Mouse (Mus musculus): ENCODE data around the gene Stxbp3. TPM values are rescaled to one million over a fixed set of nuclear protein-coding genes. Genes with fewer than 3 reads are reported as not detected.

The Stxbp3 gene
- total RNA-seq, 2 experiments from 2014 or later, result 24.6 to 32.5 TPM

GRCm38 (mm10) chr3:108764976-108765375 is 75.3 kb downstream of the Stxbp3 start:
- no peak for DNase-seq

GRCm38 (mm10) chr3:108763691-108764090 is 76.6 kb downstream of the Stxbp3 start:
- DNase-seq, result no peak

GRCm38 (mm10) chr3:108762597-108763111 is 77.7 kb downstream of the Stxbp3 start:
- DNase-seq, result peak; percentile 50 to 62

- peak; percentile 23 to 40 for DNase-seq
Measured at GRCm38 (mm10) chr3:108759566-108760420, 80.5 kb downstream of the Stxbp3 start.

GRCm38 (mm10) chr3:108757570-108757969 is 82.8 kb downstream of the Stxbp3 start:
- no peak for DNase-seq

- DNase-seq, result no peak
Measured at GRCm38 (mm10) chr3:108756131-108756530, 84.2 kb downstream of the Stxbp3 start.

GRCm38 (mm10) chr3:108755542-108755941 is 84.8 kb downstream of the Stxbp3 start:
- no peak for DNase-seq

GRCm38 (mm10) chr3:108754541-108754940 is 85.8 kb downstream of the Stxbp3 start:
- DNase-seq, result no peak

- DNase-seq, result no peak
Measured at GRCm38 (mm10) chr3:108751691-108752090, 88.6 kb downstream of the Stxbp3 start.

GRCm38 (mm10) chr3:108751061-108751460 is 89.3 kb downstream of the Stxbp3 start:
- DNase-seq, result no peak

GRCm38 (mm10) chr3:108744060-108744459 is 96.3 kb downstream of the Stxbp3 start:
- DNase-seq, result no peak

Other genes with a start within 250 kb of the Stxbp3 start
- 10 to 100 TPM in 1 of 2 experiments, 1 to 10 TPM in 1; 9.5 to 10.6 TPM for gene Wdr47, start 249.2 kb downstream of the Stxbp3 start, total RNA-seq (2021)
- gene Clcc1, start 186.6 kb downstream of the Stxbp3 start, total RNA-seq (2021), result 10 to 100 TPM; 49.2 to 50.0 TPM
- gene Gpsm2, start 118.2 kb downstream of the Stxbp3 start, total RNA-seq (2021), result under 1 TPM; 0.62 to 0.80 TPM
- gene Aknad1, start 100.9 kb downstream of the Stxbp3 start, total RNA-seq (2021), result not detected
- under 1 TPM; 0.07 to 0.18 TPM for gene Fndc7, start 49.5 kb upstream of the Stxbp3 start, total RNA-seq (2021)
- gene Prpf38b, start 71.2 kb upstream of the Stxbp3 start, total RNA-seq (2021), result 10 to 100 TPM; 16.7 to 19.3 TPM
- gene Henmt1, start 99.3 kb upstream of the Stxbp3 start, total RNA-seq (2021), result not detected
- gene Gm9857, start 99.9 kb upstream of the Stxbp3 start, total RNA-seq (2021), result not detected
- gene Fam102b, start 187.1 kb upstream of the Stxbp3 start, total RNA-seq (2021), result 10 to 100 TPM; 13.0 to 13.8 TPM
- not detected for gene Slc25a54, start 239.9 kb upstream of the Stxbp3 start, total RNA-seq (2021)